Mouse (Mus musculus): ENCODE results near the gene Tcte2.
"Not testable (repeated sequence)": the region's sequence is repeated elsewhere in the genome, so short reads cannot be mapped to it uniquely, and the experiment has no call there.

Tcte2 gene

DNA sequence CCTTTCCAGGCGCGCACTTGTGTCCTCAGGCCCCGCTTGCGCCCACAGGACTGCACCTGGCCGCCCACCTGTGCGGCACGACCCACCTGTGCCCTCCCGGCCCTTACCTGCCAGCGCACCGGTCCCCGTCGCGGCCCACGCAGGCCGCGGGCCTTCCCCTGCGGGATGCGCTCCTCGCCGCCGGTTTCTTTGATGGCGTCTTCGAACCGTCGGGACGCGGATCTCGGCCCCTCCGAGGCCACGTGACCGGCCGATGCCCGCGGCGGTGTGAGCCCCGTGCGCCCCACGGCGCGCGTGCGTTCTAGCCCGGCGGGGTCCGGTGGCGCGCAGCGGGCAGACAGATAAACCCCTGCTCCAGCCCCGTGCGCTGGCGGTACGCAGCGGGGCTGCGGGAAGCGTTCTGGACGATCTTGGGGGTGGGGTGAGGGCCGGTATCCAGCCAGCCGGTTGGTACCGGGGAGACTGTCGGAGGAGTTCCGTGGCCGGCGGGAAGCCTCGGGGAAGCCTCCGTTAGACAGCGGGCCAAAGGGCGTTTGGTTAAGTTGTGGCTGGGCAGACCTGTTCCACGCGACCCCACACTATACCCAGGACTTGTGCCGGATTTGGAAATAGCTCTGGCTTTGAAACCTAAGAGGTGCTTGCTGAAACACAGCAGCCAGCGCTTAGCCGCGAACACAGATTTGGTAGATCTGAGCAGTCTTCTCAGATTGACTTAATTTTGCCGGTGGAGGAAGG, at the start of gene Tcte2:
Tcte2 (minus strand) TSS at position 647 of the 735 bp plus-strand sequence.
- peak; percentile 54 to 61 for DNase-seq

DNA sequence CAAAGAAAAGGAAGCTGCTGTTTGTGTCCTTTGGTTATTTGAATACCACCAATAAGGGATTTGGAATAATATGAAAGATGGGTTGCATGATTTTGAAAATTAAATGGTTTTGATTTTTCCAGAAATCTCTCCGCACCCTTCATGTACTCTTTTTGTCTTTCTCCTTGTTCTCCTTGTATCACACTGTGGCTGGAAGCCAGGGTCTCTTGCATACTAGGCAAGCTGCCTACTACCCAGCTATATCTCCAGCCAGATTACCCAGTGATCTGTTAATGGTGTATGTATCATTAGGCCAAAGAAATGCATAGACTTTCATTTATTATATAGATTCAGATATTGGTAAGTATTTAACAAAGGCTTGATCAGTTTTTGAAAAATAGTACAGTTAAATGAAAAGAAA, 44.4 kb upstream of the Tcte2 start:
- no peak for DNase-seq

DNA sequence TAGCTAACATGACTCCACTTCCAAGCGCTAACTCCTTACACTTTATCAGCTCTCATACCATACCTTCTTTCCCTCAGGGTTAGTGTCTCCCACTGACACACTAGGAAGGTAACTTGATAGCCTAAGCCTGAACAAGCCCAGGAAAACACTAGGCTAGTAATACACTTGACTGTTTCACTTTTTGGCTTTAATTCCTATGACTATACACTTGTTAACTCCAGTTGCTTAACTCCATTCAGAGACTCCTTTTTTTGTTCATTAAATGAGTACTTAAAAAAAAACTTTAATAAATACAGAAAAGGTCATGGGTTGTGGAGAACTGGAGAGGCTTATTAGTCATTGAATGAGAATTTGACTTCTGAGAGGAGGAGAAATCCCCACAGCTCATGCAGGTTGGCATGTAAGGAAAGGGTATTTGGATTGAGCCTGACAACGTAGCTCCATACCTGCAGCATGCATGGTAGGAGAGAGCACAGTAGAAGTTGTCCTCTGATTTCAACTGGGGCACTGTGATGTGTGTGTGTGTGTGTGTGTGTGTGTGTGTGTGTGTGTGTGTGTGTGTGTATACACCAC, 41.3 kb upstream of the Tcte2 start:
- no peak for DNase-seq

DNA sequence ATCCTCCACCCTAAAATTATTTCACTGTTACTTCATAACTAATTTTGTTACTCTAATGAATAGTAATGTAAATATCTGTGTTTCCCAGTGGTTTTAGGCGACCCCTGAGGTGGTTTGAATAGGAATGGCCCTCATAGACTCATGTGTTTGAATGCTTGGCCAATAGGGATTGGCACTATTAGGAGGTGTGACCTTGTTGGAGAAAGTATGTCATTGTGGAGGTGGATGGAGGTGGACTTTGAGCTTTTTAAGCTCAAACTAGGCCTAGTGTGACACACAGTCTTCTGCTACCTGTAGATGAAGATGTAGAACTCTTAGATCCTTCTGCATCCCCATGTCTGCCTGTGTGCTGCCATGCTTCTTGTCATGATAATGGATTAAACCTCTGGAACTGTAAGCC, 36.1 kb upstream of the Tcte2 start:
- DNase-seq: no peak

DNA sequence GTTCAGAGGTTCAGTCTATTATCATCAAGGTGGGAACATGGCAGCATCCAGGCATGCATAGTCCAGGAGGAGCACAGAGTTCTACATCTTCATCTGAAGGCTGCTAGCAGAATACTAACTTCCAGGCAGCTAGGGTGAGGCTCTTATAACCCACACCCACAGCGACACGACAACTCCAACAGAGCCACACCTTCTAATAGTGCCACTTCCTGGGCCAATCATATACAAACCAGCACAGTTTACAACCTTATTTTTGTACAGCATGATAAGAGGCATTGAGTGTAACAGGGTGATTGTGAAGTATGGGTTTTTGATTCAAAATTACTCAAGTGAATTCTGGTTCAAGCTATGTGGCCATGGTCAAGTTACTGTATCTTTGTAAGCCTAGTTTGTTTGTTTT, 28.4 kb upstream of the Tcte2 start:
- DNase-seq: not testable (repeated sequence)

DNA sequence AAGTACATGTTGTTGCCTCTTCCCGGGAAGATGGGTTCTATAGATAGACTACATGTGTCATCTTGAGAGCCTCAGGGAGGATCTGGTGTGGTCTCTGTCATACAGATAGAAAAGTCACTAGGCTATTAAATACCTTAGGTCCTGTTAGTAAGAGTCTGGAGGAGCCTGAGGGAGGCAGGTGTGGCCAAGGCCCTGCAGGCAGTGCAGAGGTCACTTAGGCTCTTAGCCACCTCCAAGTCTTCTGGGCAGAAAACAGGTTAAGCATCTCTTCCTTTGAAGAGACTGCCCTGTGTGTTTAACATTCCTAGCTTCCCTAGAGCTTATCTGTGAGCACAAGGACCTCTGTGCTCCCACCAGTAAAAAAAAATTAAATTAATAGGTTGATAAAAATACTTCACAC, 21.8 kb upstream of the Tcte2 start:
- DNase-seq: no peak

DNA sequence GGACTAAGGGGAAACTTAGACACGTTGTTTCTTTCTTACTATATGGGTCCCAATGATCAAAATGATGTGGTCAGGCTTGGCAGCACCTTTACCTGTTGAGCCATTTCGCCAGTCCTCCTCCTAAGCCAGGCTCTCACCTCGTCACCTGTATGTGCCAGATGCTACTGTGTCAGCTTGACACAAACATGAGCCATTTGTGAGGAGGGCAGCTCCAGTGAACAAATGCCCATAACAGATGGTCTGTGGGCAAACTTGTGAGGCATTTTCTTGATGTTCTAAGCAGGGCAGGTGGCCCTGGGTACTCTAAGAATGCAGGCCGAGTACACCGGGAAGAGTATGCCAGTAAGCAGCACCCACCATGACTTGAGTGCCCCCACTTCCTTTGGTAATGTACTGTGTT, 20.3 kb upstream of the Tcte2 start:
- DNase-seq: peak; percentile 51 to 54

DNA sequence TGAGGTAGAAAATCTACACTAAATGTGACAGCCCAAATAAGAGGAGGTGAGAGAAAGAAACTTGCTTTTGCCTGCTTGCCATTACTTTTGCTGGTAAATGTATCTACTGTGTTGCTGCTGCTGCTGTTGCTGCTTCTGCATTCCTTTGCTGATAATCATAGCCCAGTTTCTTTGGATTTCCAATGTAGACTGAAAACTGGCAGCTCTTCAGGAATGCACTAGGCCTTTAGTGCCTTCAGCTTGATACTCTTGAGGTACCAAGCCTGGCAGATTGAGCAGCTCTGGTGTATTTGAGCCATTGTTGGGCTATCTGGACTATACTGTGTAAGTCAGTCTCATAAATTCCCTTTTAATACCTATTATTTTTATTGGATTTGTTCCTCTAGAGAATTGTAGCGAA, 17.2 kb upstream of the Tcte2 start:
- DNase-seq: no peak

DNA sequence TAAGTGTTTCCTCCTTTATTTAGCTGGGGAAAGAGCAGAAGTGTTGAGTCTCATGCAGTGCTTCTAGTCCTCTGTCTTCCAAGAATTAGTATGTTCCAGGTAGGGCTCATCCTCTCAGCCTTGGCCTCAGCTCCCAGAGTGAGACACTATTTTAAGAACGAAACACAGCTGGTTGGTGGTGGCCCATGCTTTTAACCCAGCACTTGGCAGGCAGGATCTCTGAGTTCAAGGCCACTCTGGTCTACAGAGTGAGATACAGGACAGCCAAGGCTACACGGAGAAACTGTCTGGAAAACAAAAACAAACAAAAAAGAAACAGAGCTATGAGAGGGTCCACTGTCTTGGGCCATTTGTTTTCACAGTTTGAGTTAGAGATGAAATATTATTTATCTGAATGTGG, 16.1 kb upstream of the Tcte2 start:
- no peak for DNase-seq

DNA sequence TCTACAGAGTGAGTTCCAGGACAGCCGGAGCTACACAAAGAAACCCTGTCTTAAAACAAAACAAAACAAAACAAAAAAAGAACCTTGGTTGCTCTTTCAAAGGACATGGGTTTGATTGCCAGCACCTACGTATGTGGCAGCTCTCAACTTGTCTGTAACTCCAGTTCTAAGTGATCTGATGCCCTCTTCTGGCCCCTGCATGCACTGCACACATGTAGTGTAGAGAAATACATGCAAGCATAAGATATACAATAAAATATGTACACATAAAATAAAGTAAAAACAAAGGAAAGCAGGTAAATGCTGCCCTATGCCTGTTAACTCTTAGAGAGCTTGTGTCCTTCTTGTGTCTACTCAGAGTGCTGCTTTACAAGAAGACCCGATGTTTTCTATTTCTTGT, 7.6 kb upstream of the Tcte2 start:
- no peak for DNase-seq

DNA sequence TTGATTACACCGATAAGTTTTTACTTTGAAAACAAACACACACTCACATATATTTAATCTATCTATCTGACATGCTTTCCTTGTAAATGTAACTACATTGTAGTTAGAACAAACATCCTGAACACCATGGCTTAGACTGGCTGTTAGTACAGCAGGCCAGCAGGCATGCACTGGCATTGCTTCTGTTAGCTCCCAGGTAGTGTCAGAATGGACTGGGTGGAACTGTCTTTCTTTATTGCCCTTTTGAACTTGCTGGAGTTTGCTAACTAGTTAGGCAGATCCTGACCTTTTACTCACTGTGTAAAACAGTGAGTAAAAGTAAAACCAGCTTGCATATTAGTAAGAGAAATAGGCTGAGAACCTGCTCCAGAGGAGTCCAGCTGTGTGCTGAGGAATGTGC, 6.9 kb upstream of the Tcte2 start:
- no peak for DNase-seq

DNA sequence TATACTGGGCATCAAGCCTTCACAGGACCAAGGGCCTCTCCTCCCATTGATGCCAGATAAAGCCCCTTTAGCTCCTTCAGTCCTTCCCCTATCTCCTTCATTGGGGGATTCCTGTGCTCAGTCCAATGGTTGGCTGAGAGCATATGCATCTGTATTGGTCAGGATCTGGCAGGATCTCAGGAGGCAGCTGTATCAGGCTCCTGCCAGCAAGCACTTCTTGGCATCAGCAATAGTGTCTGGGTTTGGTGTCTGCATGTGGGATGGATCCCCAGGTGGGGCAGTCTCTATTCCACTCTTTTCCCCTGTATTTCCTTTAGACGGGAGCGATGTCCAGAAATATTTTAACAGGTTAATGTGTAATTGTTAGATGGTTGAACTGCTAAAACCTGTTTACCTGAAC, 3.3 kb upstream of the Tcte2 start:
- DNase-seq: not testable (repeated sequence)

DNA sequence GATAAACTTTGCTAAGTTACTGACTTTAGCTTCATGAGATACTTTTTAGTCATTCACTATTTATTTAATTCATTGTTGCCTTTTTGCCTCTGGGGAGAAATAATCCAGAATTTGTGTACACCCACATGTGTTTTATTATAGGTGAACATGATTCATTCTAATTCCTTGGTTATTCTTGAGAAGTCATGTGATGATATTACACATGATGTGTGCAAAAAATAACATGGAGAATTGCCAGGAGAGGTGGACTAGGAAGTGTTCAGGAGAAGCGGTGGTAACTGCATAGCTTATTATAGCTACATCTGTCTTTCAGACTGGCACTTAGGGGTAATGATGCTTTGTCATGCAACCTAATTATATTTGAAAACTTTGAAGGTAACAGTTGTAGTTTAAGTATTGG, 2.2 kb upstream of the Tcte2 start:
- no peak for DNase-seq

DNA sequence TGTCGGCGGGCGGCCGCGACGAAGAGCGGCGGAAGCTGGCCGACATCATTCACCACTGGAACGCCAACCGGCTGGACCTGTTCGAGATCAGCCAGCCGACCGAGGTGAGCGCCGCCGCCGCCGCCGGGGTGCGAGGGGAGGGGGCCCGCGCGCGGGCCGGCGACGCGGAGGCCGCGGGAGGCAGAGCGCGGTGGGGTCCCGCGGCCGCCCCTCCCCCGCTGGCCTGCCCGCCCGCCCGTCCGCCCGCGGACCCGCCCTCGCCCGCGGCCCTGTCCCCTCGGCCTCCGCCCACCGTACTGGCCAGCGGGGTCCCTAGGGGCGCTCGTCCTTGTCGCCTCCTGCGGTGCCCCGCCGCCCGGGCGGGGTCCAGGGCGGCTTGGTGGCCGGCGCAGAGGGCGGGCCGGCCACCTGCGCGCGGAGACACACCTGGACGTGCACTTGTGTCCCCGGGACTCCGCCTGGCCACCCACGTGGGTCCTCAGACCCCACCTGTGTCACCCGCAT, 898 bp downstream of the Tcte2 start:
- no peak for DNase-seq

DNA sequence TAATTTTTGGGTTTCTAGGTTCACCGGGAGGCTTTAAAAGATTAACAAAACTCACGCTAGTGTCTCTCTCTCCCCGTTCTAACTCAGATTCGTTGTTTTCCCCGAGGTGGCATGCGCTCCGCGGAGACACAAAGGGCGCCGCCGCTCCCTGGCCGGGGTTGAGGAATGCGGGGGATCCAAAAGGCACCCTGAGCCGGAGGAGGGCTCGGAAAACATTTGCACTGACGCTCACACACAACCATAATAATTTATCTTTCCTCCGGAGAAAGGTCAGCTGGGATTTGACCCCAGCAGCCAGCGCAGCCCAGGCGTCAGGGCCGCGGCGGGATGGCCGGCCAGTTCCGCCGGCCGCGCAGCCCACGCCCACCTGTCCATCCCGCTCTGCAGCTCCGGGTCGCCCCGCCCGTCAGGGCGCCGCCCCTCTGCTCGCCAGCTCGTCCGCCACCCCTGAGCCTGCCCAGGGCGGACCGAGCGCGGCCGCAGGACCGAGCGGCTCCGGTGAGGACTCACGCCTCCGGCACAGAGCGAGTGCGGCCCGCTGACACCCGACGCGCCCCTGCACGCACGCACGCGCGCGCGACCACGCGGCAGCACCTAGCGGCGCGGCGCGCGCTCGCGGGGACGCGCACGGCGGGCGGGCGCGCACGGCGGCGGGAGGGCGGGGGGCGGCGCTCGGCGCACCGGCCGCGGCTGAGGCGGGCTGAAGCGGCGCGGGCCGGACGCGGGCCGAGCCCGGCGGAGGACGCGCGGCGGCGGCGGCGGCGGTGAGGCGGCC, 1.6 kb downstream of the Tcte2 start, which contains the start of gene Afdn:
Afdn (plus strand) TSS at position 687 of the 775 bp plus-strand sequence.
- peak; percentile 81 to 88 for DNase-seq

DNA sequence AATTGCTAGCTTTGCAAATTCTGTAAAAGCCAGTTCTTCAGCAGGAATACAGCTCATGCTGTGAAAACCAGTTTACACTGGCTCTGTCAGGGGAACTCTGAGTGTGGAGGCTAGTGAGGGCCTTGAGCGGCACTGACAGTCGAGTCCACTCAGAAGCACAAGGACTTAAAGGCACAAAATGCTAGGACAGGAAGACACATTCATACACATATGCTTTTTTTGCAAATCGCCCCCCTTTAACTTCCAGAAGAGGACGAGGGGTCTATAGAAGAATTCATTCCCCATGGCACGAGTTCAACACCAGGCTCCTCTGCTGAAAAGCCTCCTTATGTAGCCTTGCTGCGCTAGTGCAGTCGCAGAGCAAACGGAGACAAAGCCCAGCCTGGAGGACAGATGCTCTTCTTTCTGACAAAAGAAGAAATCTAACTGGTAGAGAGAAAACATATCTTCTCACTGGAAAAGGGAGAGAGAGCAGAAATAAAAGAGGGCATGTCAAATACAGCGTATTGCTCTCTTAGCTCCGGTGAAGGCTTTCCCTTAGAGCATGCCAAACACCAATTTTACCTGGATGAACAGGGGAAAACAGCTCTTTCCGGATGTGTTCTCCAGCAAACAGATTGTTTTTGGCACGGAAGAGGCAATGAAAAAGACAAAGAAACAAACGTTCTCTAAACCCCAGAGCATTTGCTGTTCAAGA, 2.3 kb downstream of the Tcte2 start:
- peak; percentile 27 to 46 for DNase-seq

DNA sequence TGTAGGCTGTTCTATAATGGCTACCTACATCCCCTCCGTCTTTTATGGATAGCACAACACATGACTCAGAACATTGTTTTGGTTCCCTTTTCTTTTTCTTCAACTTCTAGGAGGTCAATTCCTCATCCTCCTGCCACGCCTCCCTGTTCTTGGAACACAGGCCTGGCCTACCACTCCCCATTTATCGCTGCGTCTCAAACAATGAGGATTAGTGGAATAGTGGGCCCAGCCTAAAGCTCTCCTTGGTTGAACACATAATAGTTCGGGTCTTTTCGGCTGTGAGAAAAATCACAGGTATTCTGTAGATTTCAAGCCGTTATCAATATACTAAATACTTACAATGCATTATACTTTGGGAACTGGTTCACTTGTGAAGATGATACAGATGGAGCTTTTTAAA, 3.0 kb downstream of the Tcte2 start:
- no peak for DNase-seq

DNA sequence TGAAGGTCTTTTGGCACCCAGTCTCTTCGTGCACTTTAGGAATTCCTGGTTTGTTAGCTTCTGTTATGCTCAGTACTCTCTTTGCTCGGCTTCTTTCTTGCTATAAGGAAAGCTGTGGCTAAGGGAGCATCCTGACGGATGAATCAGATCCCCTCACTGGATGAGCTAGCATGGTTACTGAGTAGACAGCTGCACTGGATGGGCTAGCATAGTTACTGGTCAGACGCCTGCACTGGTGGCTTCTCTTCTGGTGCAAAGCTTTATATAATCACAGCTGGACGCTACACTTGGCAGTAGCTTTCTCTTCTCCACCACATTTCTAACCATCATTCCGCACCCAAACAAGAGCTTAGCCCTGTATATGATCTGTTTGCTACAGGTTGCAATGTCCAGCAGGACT, 6.7 kb downstream of the Tcte2 start:
- DNase-seq: no peak

DNA sequence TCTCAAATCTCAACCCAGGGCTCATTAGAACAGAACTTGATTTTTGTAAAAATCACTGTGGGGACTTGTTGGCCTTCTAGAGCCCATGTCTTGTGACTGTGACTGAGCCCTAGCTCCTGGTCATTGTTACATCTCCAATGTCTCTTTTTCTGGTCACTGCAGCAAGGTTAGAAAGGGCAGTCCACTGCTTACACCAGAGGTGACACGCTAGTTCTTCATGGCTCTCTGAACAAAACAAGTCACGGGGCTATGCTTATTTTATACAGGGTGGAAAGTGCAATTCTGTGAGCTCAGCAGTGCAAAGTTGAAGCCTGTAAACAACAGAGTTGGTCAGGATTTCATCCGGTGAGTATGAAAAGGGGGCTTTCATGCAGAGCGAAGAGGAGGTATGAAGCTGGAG, 7.7 kb downstream of the Tcte2 start:
- no peak for DNase-seq

DNA sequence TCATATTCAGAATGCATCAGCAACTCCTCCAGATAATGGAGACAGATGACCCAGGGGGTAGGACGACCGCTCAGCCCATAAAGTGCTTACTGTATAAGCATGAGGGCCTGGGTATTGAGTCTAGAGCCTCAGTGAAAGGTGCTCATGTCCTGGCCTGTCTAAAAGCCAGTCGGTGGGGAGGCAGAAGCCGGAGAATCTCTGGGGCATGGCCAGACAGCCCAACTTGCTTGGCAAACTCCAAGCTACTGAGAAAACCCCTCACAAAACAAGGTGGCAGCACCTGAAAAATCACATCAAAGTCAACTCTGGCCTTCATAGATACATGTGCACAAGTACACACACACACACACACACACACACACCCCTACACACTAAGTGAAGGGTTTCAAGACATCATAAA, 12.6 kb downstream of the Tcte2 start:
- DNase-seq: no peak

DNA sequence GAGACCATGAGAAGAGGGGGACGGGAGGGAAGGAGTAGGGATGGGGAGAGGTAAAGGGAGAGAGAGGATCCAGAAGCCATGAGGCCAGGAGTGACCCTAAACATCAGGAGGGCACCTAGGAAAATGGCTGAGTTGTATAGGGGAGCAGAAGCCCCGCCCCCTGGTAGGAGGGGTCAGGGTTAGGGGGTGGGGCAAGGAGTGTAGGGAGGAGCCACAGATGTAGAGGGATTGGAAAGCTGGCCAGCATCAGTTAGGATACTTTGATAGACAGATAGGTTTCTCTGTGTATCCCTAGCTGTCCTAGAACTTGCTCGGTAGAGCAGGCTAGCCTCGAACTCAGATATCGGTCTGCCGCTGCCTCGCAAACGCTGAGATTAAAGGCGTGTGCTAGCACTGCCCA, 13.9 kb downstream of the Tcte2 start:
- DNase-seq: no peak

DNA sequence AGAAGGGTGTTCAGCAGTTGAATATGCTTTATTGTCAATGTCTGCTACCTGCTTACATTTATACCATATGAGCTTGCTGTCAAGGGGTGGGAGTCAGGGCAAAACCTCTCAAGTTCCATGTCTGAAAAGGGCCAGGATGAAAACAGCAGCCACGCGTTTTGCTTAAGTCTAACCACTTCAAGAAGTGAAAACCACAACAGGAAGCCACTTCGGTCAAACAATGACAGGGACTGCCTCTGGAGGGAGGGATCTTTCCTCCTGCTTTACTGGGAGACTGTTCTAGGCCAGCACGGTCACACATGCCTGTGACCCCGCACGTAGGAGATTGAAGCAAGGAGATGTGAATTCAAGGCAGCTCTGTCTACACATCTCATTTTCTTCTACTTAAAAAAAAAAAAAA, 15.3 kb downstream of the Tcte2 start:
- DNase-seq: no peak

DNA sequence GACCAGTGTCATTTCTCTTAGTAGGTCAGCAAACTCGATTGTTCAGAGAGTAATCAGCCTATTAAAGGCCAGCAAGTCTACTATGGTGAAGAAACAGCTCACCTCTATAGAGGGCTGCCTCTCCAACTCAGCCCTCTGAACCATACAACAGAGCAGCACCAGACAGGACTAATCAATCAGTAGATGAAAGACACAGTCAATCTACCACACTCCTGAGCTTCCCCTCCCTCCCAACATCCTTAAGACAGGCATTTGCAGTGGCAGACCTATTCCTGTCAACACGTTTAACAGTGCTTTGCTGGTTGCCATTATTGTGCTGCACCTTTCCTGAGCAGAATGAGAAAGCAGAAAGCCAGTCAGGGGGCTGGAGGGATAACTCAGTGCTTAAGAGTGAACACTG, 16.3 kb downstream of the Tcte2 start:
- DNase-seq: no peak

All from cerebellum, postnatal 36 days (tissue).